Mouse (Mus musculus) lung, postnatal 25 days (tissue): Measurements from ENCODE around the gene Gm4181.
"Not testable (repeated sequence)": the region's sequence is repeated elsewhere in the genome, so short reads cannot be mapped to it uniquely, and the experiment has no call there.

ENCODE experiments used
- DNase-seq: peaks from one replicate; pipeline ENCODE4 v3.0.0; 2022; ENCODE audit warnings: low spot score

Gm4181 gene

GRCm38 (mm10) chr14:51635566-51635965 lies at the start of gene Gm4181:
Gene Gm4181, minus strand, starts transcription at chr14:51635666.
- not testable (repeated sequence) for DNase-seq

GRCm38 (mm10) chr14:51677269-51677668 lies 41.8 kb upstream of the Gm4181 start:
- no peak for DNase-seq

- DNase-seq = peak; percentile 0
Measured at GRCm38 (mm10) chr14:51632426-51632825, 3.0 kb downstream of the Gm4181 start.

- no peak for DNase-seq
Measured at GRCm38 (mm10) chr14:51611210-51611609, 24.3 kb downstream of the Gm4181 start, which contains the start of gene Gm17078. Gene Gm17078, minus strand, starts transcription at chr14:51611310.

GRCm38 (mm10) chr14:51592039-51592438 lies 43.4 kb downstream of the Gm4181 start, which contains the start of gene Gm17174:
Gene Gm17174, minus strand, starts transcription at chr14:51592139.
- DNase-seq = not testable (repeated sequence)
